Mouse (Mus musculus): Measurements from ENCODE around the gene Epor.

Epor gene

DNA sequence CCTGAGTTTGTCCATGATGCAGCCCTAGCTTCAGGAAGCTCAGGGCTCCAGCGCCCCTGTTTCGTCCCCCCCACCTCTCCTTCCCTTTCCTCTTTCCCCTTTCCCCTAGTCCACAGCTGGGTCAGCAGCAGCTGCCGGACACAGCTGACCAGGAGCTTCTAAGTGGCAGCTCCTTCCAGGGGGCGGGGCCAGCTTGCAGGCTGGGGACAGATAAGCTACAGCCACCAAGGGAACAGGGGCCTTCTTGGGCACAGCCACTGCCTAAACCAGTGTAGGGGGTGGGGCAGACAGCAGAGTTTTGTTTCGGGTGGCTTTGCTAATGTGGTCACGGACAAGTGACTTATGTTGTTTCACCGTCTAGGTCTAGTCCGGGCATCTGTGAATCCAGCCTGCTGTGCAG, at the start of gene Epor:
TSS of gene Epor (minus strand) at position 90 of the 400 bp plus-strand sequence.
- peak; percentile 72 for DNase-seq (ENCODE audit: low spot score)

DNA sequence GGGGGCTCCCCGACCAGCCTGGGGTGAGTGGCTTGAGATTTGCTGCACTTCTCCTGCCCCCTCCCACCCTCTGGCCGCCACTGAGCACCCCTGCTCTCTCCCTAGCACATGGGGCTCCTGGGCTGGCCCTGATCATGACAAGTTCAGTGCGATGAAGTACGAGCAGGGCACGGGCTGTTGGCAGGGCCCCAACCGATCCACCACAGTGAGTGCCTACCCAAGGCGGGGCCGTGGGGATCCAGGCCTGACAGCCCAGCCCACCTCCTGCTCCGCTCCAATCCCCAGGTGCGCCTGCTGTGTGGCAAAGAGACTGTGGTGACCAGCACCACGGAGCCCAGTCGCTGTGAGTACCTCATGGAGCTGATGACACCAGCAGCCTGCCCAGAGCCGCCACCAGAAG, 49.4 kb upstream of the Epor start:
- DNase-seq (ENCODE audit: low spot score), result no peak

DNA sequence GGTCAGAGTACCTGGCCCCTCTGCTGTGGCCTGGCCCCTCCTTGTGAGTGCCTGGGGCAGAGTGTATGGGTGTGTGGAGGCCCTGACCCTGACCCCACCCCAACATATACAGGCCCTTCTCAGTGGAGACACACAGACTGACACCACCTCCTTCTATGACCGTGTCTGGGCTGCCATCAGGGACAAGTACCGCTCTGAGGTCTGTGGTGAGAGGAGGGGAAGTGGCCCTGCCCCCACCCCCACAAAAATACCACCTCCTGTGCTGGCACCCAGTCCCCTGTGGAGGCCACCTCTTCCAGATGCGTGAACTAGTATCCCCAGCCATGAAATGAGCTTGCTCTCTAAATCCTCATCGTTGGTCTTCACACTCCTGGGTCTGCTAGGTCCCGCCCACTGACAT, 47.7 kb upstream of the Epor start:
- no peak for DNase-seq (ENCODE audit: low spot score)

DNA sequence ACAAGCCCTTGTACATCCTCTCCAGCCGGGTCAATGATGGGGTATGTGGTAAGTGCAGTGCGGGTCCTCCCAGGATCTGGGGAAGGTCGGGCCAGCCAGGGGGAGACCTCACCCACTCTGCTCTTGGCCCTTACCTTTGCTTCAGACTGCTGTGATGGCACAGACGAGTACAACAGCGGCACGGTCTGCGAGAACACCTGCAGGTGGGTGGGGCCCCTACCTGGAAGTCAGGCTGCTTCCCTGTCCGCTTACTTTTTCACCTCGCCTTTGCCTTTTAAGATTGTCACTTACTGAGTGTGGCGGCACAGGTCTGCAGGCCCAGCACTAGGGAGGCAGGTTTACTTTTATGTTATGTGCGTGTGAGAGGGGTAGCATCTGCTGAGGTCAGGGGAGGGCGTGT, 41.2 kb upstream of the Epor start:
- DNase-seq (ENCODE audit: low spot score), result no peak

DNA sequence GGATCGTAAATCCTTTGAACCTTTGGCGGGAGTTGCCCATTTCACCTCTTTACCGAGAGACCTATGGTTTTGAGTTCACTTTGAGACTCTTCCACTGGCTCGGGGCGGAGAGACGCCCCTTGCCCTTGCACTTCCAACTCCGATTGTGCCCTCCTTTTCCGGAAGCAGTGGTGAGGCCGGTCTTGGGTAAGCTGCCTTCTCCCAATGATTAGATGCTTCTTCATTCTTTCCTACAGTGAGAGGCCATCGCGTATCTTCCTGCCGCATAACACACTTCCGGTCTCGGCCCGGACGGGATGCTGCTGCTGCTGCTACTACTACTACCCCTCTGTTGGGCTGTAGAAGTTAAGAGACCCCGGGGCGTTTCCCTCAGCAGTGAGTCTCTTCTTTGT, 39.9 kb upstream of the Epor start:
- DNase-seq (ENCODE audit: low spot score), result no peak

DNA sequence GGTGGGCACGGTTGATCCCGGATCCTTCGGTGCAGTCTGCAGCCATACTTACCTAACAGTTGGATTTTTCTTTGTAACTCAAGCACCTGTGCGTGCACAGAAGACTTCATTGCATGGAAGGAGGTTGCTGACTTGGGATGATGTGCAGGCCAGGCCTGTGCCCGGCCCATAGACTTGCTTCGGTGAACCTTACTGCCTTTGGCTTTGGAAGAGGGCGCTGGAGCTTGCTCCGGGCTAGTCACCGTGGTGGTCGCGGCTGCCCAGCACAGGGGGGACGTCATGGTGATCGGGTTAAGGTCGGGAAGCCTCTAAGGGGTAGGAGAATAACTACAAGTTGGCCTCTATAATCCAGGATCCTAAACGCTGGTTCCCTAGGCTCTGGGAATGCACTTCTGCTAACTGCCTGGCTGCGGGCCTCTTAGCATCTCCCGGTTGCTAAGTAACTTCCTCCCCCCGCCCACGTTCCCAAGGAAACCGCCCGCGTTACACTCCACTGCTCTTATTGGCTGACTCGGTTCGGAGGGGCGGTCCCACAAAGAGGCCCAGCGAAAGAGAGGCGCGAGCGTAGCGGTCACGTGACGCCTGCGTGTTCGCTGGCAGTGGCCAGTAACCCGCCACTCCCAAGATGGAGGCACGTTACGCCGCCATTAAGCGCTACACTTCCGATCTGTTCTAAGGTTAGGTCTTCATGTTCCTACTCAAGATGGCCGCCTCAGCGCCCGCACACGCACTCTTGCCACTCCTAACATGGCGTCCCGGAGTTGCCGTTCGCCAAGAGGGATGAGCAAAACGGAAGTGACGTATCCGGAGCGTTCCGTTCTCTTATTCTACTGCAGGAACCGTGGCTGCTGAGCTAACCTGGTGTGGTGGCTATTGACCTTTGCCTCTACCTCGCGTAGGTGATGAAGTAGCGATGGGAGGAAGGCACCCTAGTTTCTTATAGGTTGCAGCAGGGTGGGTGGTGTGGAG, 39.2 kb upstream of the Epor start, which contains the start of the genes Ccdc151 and Prkcsh:
TSS of gene Ccdc151 (minus strand) at position 441 of the 969 bp plus-strand sequence.
TSS of gene Prkcsh (plus strand) at position 613 of the 969 bp plus-strand sequence.
- DNase-seq (ENCODE audit: low spot score), result peak; percentile 95

DNA sequence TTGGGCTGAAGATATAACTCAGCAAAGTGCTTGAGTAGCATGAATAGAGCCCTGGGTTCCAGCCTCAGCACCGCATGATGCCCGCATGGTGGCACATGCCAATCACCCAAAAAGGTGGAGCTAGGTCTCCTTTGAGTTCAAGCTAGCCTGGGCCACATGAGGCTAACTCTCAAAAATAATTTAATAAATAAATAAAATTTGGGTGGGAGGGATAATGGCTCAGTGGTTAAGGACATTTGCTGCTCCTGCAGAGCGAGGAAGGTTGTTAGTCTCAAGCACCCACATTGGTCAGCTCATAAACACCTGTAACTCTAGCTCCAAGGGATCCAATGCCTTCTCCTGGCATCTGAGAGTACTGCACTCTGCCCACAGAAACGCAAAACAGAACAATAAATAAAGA, 38.3 kb upstream of the Epor start:
- DNase-seq (ENCODE audit: low spot score), result no peak

DNA sequence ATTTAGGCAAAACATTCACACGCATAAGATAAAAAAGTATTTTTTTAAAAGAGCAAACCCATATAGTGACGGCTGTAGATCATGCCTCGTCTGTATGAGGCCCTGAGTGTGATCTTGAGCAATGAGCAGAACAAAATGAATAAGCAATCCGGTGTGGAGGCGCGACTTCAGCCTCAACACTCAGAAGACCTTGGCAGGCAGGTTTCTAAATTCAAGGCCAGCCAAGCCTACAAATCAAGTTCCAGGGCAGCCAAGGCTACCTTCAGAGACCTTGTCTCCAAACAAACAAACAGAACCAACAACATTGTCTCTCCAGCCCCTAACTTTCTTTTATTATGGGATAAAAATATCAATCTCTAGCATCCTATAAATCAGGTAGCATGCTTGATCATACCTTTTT, 37.0 kb upstream of the Epor start:
- no peak for DNase-seq (ENCODE audit: low spot score)

GRCm38 (mm10) chr9:21996178-21996867, 33.0 kb upstream of the Epor start:
- no peak for DNase-seq (ENCODE audit: low spot score)

DNA sequence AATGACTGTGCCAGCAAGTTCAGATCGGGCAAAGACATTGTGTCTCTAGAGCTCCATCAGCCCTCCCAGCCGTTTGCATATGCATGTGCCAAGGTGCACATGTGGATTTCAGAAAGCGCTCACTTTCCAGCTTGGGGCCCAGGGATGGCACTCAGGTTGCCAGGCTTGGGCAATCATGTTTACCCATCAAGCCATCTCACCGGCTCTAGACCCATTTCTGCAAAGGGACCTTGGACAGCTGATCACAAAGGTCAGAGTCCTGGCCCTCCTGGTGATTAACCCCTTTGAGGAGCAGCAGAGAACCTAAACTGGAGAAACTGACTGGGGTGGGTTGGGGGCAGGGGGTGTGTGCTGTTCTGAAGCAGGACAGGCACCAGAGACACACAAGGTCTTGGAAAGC, 28.9 kb upstream of the Epor start:
- DNase-seq (ENCODE audit: low spot score), result no peak

GRCm38 (mm10) chr9:21989230-21990110, 26.2 kb upstream of the Epor start, which contains the start of gene Rgl3:
Gene Rgl3 (minus strand): TSS chr9:21989446.
- DNase-seq (ENCODE audit: low spot score), result no peak

DNA sequence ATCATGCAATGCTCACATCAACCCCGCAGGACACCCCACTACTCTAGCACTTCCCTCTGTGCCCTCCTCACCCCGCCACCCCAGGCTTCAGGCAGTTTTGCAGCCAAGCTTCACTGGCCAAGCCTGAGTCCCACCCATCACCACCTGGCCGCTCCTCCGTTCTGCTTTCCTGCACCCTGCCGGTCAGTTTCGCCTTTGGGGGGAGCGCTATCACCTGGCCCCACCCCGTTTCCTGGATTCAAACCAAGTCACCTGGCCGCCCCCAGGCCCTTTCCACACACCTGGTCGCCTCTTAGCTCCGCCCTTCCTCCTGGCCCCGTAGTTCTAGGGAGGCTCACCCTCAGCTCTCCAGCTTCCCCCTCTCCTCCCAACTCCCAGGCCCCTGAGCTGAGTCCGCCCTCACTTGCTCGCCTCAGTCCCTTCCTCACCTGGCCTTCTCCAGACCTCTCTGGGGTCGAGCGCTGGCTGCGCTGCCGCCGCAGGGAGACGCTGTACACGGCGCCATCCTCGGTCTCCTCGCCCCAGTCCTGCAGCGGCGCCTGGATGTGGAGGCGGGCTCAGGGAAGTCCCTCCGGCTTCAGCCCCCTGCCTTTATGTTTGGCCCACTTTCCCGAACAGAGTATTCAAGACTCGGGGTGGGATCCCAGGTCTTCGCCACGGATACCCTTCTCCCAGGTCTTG, 25.3 kb upstream of the Epor start:
- no peak for DNase-seq (ENCODE audit: low spot score)

DNA sequence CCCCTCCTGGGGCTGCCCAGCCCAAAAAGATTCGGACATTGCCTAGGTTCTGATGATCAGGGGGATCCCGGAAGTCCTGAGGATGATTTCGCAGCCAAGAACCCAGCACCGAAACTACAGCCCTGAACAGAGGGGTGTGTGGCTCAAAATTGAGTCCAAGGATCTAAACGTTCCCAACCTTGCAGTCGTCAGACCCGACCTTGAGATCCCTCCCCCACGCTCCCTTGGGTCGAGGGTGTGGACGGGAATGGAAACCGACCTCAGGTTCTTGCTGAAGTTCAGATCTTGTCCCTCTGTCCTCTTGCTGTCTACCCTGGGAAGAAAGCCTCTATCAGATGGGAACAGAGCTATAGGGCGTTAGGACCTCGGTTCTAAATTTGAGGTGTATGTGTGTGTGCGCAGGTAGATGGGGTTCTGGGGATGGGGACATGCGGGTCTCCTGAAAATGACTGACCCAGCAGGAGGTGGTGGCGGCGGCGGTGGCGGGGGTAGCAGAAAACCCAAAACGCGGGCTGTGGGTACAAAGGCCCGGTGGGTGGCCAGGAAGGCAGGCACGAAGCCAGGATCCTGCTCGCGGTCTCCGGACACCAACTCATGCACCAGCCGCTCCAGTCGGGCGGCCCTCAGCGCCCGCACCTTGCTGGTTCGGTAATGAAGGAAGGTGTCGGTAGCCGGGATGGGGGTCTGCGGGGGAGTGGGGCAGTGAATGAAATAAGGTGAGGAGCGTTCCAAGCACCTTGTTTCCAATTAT, 24.5 kb upstream of the Epor start:
- DNase-seq (ENCODE audit: low spot score), result no peak

- no peak for DNase-seq (ENCODE audit: low spot score)
Measured at GRCm38 (mm10) chr9:21983911-21984310, 20.6 kb upstream of the Epor start.

DNA sequence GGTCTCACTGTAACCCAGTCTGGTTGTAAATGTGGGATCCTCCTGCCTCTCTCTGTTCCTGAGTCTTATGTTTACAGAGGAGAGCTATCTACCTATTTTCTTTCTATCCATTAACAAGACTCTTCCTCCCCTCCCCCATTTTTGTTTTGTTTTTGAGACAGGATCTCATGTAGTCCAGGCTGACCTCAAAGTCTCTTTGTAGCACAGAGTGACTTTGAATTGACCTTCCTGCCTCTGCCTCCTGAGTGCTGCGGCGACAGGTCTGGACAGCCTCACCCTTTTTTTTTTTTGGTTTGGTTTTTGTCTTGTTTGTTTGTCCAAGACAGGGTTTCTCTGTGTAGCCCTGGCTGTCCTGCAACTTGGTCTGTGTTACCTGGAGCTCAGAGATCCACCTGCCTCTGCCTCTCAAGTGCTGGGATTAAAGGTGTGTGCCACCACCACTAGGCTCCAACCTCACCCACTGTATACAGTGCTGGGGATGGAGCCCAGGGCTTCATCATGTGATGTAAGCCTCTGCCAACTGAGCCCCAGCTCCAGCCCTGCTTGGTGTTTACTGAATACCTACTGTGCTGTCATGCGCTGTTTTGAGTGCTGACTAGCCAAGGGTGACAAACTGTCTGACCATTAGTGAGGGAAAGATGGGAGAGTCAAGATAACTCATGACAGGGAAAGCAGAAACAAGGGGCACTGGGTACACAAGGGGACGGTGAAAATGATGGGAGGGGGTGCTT, 15.3 kb upstream of the Epor start:
- DNase-seq (ENCODE audit: low spot score), result no peak

DNA sequence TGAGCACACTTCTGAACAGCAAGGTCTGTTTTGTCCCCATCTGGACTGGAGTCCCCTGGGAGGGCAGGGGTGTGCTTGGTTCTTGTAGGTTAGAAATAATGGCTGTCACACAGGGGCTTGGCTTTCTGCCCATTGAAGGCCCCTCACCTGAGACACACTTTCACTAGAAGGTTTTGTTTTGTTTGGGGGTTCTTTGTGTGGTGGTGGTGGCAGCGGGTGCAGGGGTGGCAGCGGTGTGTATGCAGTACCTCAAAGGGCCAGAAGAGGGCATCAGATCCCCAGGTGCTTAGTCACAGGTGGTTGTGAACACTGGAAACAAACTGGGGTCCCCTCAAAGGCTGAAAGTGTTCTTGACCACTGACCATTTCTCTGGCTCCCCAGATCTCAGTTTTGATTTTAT, 14.7 kb upstream of the Epor start:
- peak; percentile 56 for DNase-seq (ENCODE audit: low spot score)

DNA sequence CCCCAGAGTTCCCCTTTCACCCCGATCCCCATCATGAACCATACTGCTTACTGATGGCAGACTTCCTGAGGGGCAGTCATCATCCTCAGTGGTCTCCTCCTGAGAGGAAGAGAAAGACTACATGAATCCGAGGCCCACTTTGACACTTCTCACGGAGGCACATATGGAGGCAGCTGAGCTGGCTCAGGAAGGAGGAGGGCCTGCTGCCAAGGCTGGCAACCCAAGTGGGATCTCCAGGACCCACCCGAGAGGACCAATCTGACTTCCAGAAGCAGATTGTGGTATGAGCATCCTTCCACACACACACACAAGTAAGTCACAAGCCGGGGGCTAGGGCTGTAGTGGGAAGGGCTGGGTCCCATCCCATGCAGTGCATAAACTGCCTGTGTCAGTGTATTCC, 14.0 kb upstream of the Epor start:
- DNase-seq (ENCODE audit: low spot score), result no peak

GRCm38 (mm10) chr9:21976626-21977175, 13.4 kb upstream of the Epor start:
- DNase-seq (ENCODE audit: low spot score), result no peak

- DNase-seq (ENCODE audit: low spot score), result no peak
Measured at GRCm38 (mm10) chr9:21969304-21969703, 6.0 kb upstream of the Epor start.

DNA sequence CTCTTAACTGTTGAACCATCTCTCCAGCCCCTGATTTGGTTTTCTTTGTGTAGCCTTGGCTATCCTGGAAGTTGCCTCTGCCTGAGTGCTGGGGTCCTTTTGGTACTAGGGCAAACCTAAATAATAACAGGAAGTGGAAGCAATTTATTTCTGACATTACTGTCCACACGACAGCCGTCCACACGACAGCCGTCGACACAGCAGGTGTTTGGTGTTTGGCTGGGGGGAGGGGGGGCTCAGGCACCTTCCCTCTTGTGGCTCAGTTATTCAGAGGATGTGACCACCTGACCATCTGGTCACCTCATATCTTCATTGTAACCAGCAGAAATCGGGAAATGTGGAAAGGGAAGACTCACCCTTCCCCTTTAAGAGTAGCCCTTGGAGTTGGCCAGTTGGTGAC, 5.6 kb upstream of the Epor start:
- no peak for DNase-seq (ENCODE audit: low spot score)

All from spleen, adult 12 weeks (tissue).